Mouse (Mus musculus): ENCODE measurements around the gene Papln. TPM values are rescaled to one million over a fixed set of nuclear protein-coding genes. Genes with fewer than 3 reads are reported as not detected.

Papln gene
- polyA plus RNA-seq, 1 experiment = 1.9 TPM

DNA sequence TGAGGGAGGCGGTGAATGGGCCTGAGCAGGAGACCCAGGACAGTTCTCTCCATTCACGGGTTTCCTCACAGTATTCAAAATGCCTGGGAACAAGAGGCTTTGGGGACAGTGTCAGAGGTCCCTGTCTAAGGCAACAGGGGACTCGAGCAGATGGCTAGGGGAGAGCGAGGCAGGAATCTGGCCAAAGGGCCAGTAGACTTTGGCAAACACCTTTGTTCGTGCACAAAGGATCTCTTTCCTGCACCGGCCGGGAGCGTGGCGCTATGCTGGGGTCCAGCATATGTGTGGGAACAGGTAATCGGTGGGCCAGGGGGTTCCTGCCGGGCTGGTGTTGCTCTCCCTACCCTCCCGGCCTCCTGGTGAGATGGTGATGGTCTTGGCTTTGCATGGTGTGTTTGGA lies 12.2 kb downstream of the Papln start:
- Histone ChIP-seq H3K4me3 (ENCODE audit: control insufficient read depth, insufficient read depth, low read length) (no peak overlapping the region), H3K36me3 (ENCODE audit: control insufficient read depth, insufficient read depth, low read length) (no peaks in the 10 kb centered on the region), H3K4me1 (replicated peaks; ENCODE audit: control insufficient read depth, insufficient read depth, low read length) (no peaks in the 10 kb centered on the region), H3K27me3 (ENCODE audit: control insufficient read depth, insufficient read depth, low read length) (no peaks in the 10 kb centered on the region), H3K27ac (ENCODE audit: control insufficient read depth, insufficient read depth, low read length) (no peak overlapping the region)
- no peak for TF ChIP-seq POLR2A (IDR thresholded peaks at IDR 0.05; ENCODE audit: control insufficient read depth, extremely low read depth, insufficient read depth, low read length, poor library complexity)
- DNase-seq = no peak
- 93% methylated on average over 12 of the region's 12 CpGs for WGBS

DNA sequence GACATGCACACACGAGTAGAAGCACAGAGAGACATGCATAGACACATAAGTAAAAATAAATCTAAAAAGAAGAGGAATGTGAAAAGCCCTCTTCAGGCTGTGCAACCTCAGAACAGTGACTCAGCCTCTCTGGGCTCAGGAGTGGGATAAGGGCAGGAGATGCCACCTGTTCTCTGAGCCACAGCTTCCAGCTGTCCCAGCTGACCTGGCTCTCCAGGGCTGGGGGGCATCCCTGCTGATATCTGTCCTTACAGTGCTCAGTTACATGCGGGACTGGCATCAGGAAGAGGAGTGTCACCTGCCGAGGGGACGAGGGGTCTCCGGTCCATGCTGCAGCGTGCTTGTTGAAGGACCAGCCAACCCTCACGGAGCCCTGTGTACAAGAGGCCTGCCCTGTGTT lies 13.3 kb downstream of the Papln start:
- DNase-seq = no peak

DNA sequence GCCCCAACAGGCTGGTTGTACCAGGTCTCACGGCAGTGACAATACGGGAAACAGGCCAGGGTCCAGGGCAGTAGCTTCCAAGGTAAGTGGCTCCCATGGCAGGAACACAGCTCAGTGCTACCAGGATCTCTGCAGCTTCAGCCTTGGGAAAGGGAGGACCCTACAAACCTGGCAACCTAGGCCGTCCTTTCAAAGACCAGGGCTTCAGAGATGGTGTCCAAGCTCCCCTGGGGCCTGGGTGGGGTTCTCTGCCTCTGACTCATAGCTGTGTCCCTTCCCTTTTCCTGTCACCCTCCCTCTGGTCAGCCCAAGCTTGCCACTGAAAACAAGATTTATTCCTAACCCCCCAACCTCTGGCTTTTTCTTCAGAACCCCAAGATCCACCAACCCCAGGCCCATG lies 16.7 kb downstream of the Papln start:
- no peaks in the 10 kb centered on the region for H3K36me3 ChIP-seq (ENCODE audit: control insufficient read depth, insufficient read depth, low read length)
- H3K27ac ChIP-seq (ENCODE audit: control insufficient read depth, insufficient read depth, low read length) = no peak overlapping the region
- H3K4me3 ChIP-seq (ENCODE audit: control insufficient read depth, insufficient read depth, low read length) = no peak overlapping the region
- no peaks in the 10 kb centered on the region for H3K4me1 ChIP-seq (replicated peaks; ENCODE audit: control insufficient read depth, insufficient read depth, low read length)
- no peaks in the 10 kb centered on the region for H3K27me3 ChIP-seq (ENCODE audit: control insufficient read depth, insufficient read depth, low read length)
- 94% methylated on average over 3 of the region's 3 CpGs for WGBS
- TF ChIP-seq CTCF (IDR thresholded peaks at IDR 0.05; ENCODE audit: borderline replicate concordance, control insufficient read depth, extremely low read depth, insufficient read depth, low read length, poor library complexity) (no peak), POLR2A (IDR thresholded peaks at IDR 0.05; ENCODE audit: control insufficient read depth, extremely low read depth, insufficient read depth, low read length, poor library complexity) (no peak)
- no peak for DNase-seq

More for the DNA sequence above, 13.3 kb downstream of the Papln start:
- H3K27me3 ChIP-seq (ENCODE audit: control insufficient read depth, insufficient read depth, low read length) = no peaks in the 10 kb centered on the region
- no peaks in the 10 kb centered on the region for H3K4me1 ChIP-seq (replicated peaks; ENCODE audit: control insufficient read depth, insufficient read depth, low read length)
- no peak overlapping the region for H3K4me3 ChIP-seq (ENCODE audit: control insufficient read depth, insufficient read depth, low read length)
- no peaks in the 10 kb centered on the region for H3K36me3 ChIP-seq (ENCODE audit: control insufficient read depth, insufficient read depth, low read length)
- TF ChIP-seq CTCF (IDR thresholded peaks at IDR 0.05; ENCODE audit: borderline replicate concordance, control insufficient read depth, extremely low read depth, insufficient read depth, low read length, poor library complexity) (no peak), POLR2A (IDR thresholded peaks at IDR 0.05; ENCODE audit: control insufficient read depth, extremely low read depth, insufficient read depth, low read length, poor library complexity) (no peak)
- 88% methylated on average over 7 of the region's 7 CpGs for WGBS
- no peak overlapping the region for H3K27ac ChIP-seq (ENCODE audit: control insufficient read depth, insufficient read depth, low read length)

DNA sequence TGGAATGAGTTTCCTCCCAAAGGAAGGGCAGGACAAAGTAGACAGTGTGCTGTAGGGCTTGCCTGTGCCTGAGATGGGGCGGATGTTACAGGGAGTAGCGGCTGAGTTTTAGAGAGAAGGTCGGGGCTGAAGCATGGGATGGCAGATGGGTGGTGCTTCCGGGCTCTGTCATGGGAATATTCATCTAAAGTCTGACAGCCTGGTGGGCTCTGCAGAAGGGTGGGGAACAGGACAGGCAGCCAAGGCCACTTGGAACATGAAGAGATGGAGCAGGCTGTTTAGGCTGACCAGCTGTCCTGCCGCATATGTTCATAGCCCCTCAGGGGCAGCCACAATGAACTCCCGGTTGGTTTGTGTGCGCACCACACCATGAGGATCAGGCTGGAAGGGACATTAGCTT lies 17.8 kb downstream of the Papln start:
- no peaks in the 10 kb centered on the region for H3K27me3 ChIP-seq (ENCODE audit: control insufficient read depth, insufficient read depth, low read length)

DNA sequence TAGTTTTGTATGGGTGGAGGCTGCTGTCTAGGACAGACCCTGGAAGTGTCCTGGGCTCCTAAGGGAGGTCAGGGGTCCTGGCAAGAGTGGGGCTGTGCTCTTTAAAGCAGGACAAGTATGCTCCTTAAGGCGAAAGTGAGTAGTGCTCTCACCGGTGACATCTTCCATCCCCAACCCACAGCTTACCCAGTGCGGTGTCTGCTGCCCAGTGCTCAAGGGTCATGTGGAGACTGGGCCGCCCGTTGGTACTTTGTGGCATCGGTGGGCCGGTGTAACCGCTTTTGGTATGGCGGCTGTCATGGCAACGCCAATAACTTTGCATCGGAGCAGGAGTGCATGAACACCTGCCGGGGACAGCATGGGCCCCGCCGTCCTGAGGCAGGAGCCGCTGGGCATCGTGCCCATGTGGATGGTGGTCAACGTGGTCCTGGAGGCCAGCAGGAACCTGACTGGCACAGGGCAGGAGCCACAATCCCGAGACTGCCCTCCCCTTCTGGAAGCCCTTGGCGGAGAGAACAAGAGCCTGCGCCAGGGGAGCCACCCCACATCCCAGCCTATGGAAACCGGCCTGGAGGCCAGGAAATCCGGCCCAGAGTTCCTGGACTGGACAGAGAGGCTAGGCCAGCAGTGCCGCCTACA lies 18.3 kb downstream of the Papln start:
- 87% methylated on average over 23 of the region's 23 CpGs for WGBS
- no peaks in the 10 kb centered on the region for H3K4me1 ChIP-seq (replicated peaks; ENCODE audit: control insufficient read depth, insufficient read depth, low read length)
- no peak for DNase-seq
- H3K4me3 ChIP-seq (ENCODE audit: control insufficient read depth, insufficient read depth, low read length) = no peak overlapping the region
- no peaks in the 10 kb centered on the region for H3K27me3 ChIP-seq (ENCODE audit: control insufficient read depth, insufficient read depth, low read length)
- H3K36me3 ChIP-seq (ENCODE audit: control insufficient read depth, insufficient read depth, low read length) = no peaks in the 10 kb centered on the region
- no peak for TF ChIP-seq CTCF (IDR thresholded peaks at IDR 0.05; ENCODE audit: borderline replicate concordance, control insufficient read depth, extremely low read depth, insufficient read depth, low read length, poor library complexity)
- no peak for TF ChIP-seq POLR2A (IDR thresholded peaks at IDR 0.05; ENCODE audit: control insufficient read depth, extremely low read depth, insufficient read depth, low read length, poor library complexity)
- no peak overlapping the region for H3K27ac ChIP-seq (ENCODE audit: control insufficient read depth, insufficient read depth, low read length)

More for the DNA sequence above, 17.8 kb downstream of the Papln start:
- no peak for DNase-seq
- whole genome bisulfite sequencing = 91% methylated on average over 7 of the region's 7 CpGs
- Histone ChIP-seq H3K4me3 (ENCODE audit: control insufficient read depth, insufficient read depth, low read length) (no peak overlapping the region), H3K36me3 (ENCODE audit: control insufficient read depth, insufficient read depth, low read length) (no peaks in the 10 kb centered on the region), H3K4me1 (replicated peaks; ENCODE audit: control insufficient read depth, insufficient read depth, low read length) (no peaks in the 10 kb centered on the region), H3K27ac (ENCODE audit: control insufficient read depth, insufficient read depth, low read length) (no peak overlapping the region)
- TF ChIP-seq POLR2A (IDR thresholded peaks at IDR 0.05; ENCODE audit: control insufficient read depth, extremely low read depth, insufficient read depth, low read length, poor library complexity) (no peak), CTCF (IDR thresholded peaks at IDR 0.05; ENCODE audit: borderline replicate concordance, control insufficient read depth, extremely low read depth, insufficient read depth, low read length, poor library complexity) (no peak)

DNA sequence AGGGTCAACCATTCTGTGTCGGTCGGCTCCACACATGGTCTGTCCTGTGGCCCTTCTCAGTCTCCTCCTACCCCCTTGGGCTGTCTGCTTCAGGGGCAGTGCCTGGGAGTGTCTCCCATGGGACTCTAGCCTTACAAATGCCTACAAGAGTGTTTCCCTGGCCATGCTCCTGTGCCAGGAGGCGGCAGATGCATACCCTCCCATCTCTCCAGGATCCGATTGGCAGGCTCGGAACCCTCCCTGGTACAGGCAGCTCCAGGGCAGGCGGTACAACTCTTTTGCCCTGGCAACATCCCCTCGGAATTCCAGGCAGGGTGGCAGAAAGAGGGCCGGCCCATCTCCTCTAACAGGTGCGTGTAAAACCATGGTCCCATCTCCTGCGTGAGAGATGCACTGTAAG lies 19.2 kb downstream of the Papln start:
- Histone ChIP-seq H3K27ac (ENCODE audit: control insufficient read depth, insufficient read depth, low read length) (no peak overlapping the region), H3K4me1 (replicated peaks; ENCODE audit: control insufficient read depth, insufficient read depth, low read length) (no peaks in the 10 kb centered on the region), H3K4me3 (ENCODE audit: control insufficient read depth, insufficient read depth, low read length) (no peak overlapping the region), H3K36me3 (ENCODE audit: control insufficient read depth, insufficient read depth, low read length) (no peaks in the 10 kb centered on the region), H3K27me3 (ENCODE audit: control insufficient read depth, insufficient read depth, low read length) (no peaks in the 10 kb centered on the region)
- no peak for TF ChIP-seq POLR2A (IDR thresholded peaks at IDR 0.05; ENCODE audit: control insufficient read depth, extremely low read depth, insufficient read depth, low read length, poor library complexity)
- no peak for TF ChIP-seq CTCF (IDR thresholded peaks at IDR 0.05; ENCODE audit: borderline replicate concordance, control insufficient read depth, extremely low read depth, insufficient read depth, low read length, poor library complexity)
- DNase-seq = no peak
- 97% methylated on average over 10 of the region's 10 CpGs for WGBS

DNA sequence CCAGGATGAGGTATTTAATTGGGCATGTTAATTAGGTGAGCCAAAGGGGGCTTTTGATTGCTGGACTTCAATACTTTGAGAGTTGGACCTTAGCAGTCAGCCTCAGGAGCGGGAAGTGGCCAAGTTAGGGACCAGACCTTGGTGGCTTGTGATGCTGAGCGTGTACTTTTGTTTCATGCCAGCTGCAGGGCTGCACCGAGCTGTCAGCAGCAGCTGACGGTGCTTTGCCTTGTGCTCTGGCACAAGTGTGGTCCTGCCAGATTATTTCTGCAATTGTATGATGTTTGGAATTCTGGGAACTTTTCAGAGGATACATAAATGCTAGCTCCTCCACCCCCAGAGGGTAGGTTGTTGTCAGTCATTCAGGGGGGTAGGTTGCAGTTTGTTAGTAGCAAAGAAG lies 21.9 kb downstream of the Papln start:
- TF ChIP-seq POLR2A (IDR thresholded peaks at IDR 0.05; ENCODE audit: control insufficient read depth, extremely low read depth, insufficient read depth, low read length, poor library complexity) (no peak), CTCF (IDR thresholded peaks at IDR 0.05; ENCODE audit: borderline replicate concordance, control insufficient read depth, extremely low read depth, insufficient read depth, low read length, poor library complexity) (no peak)
- 90% methylated on average over 4 of the region's 4 CpGs for WGBS

More for the DNA sequence above, 21.9 kb downstream of the Papln start:
- Histone ChIP-seq H3K4me3 (ENCODE audit: control insufficient read depth, insufficient read depth, low read length) (no peak overlapping the region), H3K27me3 (ENCODE audit: control insufficient read depth, insufficient read depth, low read length) (no peaks in the 10 kb centered on the region), H3K27ac (ENCODE audit: control insufficient read depth, insufficient read depth, low read length) (no peak overlapping the region), H3K36me3 (ENCODE audit: control insufficient read depth, insufficient read depth, low read length) (no peaks in the 10 kb centered on the region), H3K4me1 (replicated peaks; ENCODE audit: control insufficient read depth, insufficient read depth, low read length) (no peaks in the 10 kb centered on the region)
- DNase-seq = no peak
